Mouse (Mus musculus) heart, postnatal 0 days (tissue): ENCODE data around the gene Ube2d2b. TPM values are rescaled to one million over a fixed set of nuclear protein-coding genes. Genes with fewer than 3 reads are reported as not detected.
A peak's percentile ranks its signal among the peaks of the same experiment; 100 is the strongest.

Experiments
- ATAC-seq: fragments of 200-750 bp; cut with Nextera tagmentation; 2 replicates; pipeline ENCODE4 v1.8.0; 2017; ENCODE audit warnings: low read depth, moderate number of reproducible peaks, moderate library complexity; ENCODE audit not compliant: insufficient read depth
- DNase-seq: peaks from one replicate; pipeline ENCODE4 v3.0.0-alpha.2; 2016; ENCODE audit warnings: low spot score
- H3K27ac ChIP-seq: fragments of 300-500 bp; sonication (generic); 2 replicates; pipeline ENCODE4 v1.5.1; 2014; ENCODE audit warnings: low read depth, mild to moderate bottlenecking
- H3K27me3 ChIP-seq: fragments of 300-500 bp; sonication (generic); 2 replicates; pipeline ENCODE4 v1.6.1; 2014; ENCODE audit warnings: low read length, mixed read lengths; ENCODE audit not compliant: control insufficient read depth, insufficient read depth
- H3K36me3 ChIP-seq: fragments of 300-500 bp; sonication (generic); replicated peaks from 2 replicates; pipeline ENCODE4 v1.6.1; 2014; ENCODE audit warnings: low read length, mixed read lengths; ENCODE audit not compliant: control insufficient read depth, insufficient read depth
- H3K4me1 ChIP-seq: fragments of 300-500 bp; sonication (generic); 2 replicates; pipeline ENCODE4 v1.6.1; 2014; ENCODE audit warnings: antibody characterized with exemption; ENCODE audit not compliant: control insufficient read depth, insufficient read depth
- H3K4me2 ChIP-seq: fragments of 300-500 bp; sonication (generic); 2 replicates; pipeline ENCODE4 v1.6.1; 2014; ENCODE audit warnings: low read depth, mild to moderate bottlenecking, low read length, moderate library complexity
- H3K4me3 ChIP-seq: fragments of 300-500 bp; sonication (generic); 2 replicates; pipeline ENCODE4 v1.5.1; 2014; ENCODE audit warnings: low read depth, low read length
- H3K9ac ChIP-seq: fragments of 300-500 bp; sonication (generic); replicated peaks from 2 replicates; pipeline ENCODE4 v1.6.1; 2014; ENCODE audit warnings: low read depth, low read length, mixed read lengths
- H3K9me3 ChIP-seq: fragments of 300-500 bp; sonication (generic); replicated peaks from 2 replicates; pipeline ENCODE4 v1.6.1; 2016; ENCODE audit warnings: low read length; ENCODE audit not compliant: control insufficient read depth
- CTCF ChIP-seq: IDR thresholded peaks from 2 replicates; pipeline ENCODE4 v1.5.1; 2016; ENCODE audit warnings: antibody characterized with exemption, control low read depth, low read depth
- EP300 ChIP-seq: IDR thresholded peaks from 2 replicates; pipeline ENCODE4 v1.6.1; 2016; ENCODE audit warnings: antibody characterized with exemption, low read depth
- WGBS: fragments of 180-500 bp; shearing (Covaris S2); extraction: QIAGEN DNeasy Blood & Tissue Kit; methylation state at CpG from one replicate; pipeline ENCODE4 v1.1.7; 2014; 5-methylcytosine and 5-hydroxymethylcytosine counted together
- polyA plus RNA-seq: library from polyadenylated mRNA; unstranded; fragments of >200 nt; fragmentation: Nextera tagmentation; extraction: Ambion mirVana; gene quantifications from 2 replicates; pipeline ENCODE4 v1.2.1, GENCODE M21; 2015
- total RNA-seq: library from RNA; depleted of rRNA; stranded (reverse); fragments of >200 nt; gene quantifications from 2 replicates; pipeline ENCODE4 v1.2.3, GENCODE M21; 2014; ENCODE audit warnings: low replicate concordance; rRNA removed

Gene Ube2d2b
- total RNA-seq (not detected in 2 replicates), polyA plus RNA-seq (not detected in 2 replicates)

DNA sequence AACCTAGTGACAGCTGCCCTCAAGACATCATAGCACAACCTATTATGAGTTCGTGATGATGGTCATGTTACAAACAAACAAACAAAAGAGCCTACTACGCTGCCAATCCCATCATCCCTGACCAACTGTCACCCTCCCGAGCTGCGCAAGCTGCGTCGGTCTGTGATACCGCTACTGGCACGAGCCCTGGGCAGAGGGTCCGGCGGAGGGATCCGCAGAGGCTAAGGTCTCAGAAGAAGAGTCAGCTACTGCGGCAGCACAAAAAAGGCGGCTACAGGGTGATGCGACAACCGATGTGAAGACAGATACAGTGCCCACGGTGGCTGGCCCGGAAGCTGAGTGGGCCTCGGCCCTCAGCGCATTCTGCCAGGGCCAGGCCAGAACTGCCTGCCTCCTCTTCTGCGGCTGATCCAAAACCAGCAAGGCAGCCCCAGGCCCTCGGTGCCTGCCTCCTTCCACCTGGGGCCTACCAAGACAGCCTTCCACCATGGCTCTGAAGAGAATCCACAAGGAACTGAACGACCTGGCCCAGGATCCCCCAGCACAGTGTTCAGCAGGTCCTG lies at the start of gene Ube2d2b:
Ube2d2b (plus strand) TSS at position 102 of the 563 bp plus-strand sequence.
- H3K4me2 ChIP-seq: no peak within 1 kb of the TSS
- H3K9ac ChIP-seq: no peak within 1 kb of the TSS
- no peak within 1 kb of the TSS for H3K27ac ChIP-seq
- H3K4me1 ChIP-seq: peaks cover 18% of the 10 kb centered on the region; the same call in 1 of the 2 replicates
- DNase-seq (no peak), ATAC-seq (no peak)
- no peak within 1 kb of the TSS for H3K4me3 ChIP-seq
- H3K27me3 ChIP-seq: no peaks in the 10 kb centered on the region
- peaks cover 8% of the 10 kb centered on the region for H3K36me3 ChIP-seq
- H3K9me3 ChIP-seq: peaks cover 5% of the 10 kb centered on the region; the same call in 1 of the 2 replicates
- TF ChIP-seq EP300 (no peak), CTCF (no peak)
- WGBS: 93% methylated on average over 22 of the region's 22 CpGs

DNA sequence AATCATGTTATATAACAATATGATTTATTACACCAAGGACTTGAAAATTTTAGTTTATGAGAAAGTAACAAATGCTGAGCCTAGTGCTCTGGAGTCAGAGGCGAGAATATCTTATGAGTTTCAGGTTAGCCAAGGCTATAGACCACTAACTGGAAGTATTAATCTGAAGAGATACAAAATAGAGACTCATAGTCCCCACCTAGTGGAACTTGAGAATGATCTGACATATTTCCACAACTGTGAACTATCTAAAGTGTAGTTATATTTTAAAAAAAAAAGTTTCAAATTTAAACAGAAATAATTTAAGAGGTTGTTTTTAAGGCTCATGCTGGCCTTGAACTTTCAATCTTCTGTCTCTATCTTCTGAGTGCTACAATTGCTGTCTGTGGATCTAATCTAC lies 47.5 kb upstream of the Ube2d2b start:
- TF ChIP-seq EP300 (no peak), CTCF (no peak)
- Histone ChIP-seq H3K9ac (no peak overlapping the region), H3K4me1 (no peaks in the 10 kb centered on the region), H3K36me3 (peaks cover 24% of the 10 kb centered on the region), H3K27ac (no peak overlapping the region), H3K9me3 (no peaks in the 10 kb centered on the region), H3K4me3 (no peak overlapping the region), H3K4me2 (no peak overlapping the region), H3K27me3 (no peaks in the 10 kb centered on the region)
- ATAC-seq (no peak), DNase-seq (no peak)
- 92% methylated on average over 1 of the region's 1 CpGs for WGBS

DNA sequence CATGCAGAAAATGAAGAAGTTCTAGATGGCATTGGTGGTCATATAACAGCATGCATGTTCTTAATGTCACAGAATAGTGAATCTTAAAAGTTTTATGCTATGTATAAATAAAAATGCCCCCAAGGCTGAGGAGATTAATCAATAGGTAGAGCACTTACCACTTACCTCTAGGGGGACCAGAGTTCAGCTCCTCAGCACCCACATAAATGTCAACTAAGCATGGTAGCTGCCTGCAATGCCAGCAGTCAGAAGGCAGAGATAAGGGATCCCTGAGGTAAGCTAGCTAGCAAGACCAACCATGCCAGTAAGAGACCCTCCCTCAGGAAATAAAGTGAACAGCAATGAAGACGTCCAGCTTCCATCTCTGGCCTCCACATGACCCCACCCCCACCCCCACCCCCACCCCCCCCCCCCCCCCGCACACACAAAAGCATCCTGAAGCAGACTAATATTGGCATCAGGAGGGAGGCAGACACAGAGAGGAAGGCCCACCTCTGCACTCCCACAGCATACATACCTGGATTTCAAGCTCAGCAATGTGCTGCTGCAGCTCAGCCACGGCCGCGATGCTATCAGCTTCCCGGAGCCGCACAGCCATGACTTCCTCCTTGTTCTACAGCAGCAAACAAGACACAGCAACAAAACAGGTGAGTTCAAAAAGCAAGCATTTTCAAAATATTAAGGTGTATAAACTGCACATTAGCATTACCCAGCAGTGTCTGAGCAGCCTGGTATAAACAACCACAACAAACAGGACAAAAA lies 42.0 kb upstream of the Ube2d2b start:
- Histone ChIP-seq H3K27me3 (no peaks in the 10 kb centered on the region), H3K4me2 (no peak overlapping the region), H3K9me3 (no peaks in the 10 kb centered on the region), H3K27ac (no peak overlapping the region), H3K4me3 (no peak overlapping the region), H3K36me3 (peaks cover 27% of the 10 kb centered on the region; the same call in 1 of the 2 replicates), H3K9ac (no peak overlapping the region), H3K4me1 (no peaks in the 10 kb centered on the region)
- no peak for ATAC-seq
- no peak for TF ChIP-seq EP300
- no peak for TF ChIP-seq CTCF
- no peak for DNase-seq
- 72% methylated on average over 7 of the region's 7 CpGs for WGBS

DNA sequence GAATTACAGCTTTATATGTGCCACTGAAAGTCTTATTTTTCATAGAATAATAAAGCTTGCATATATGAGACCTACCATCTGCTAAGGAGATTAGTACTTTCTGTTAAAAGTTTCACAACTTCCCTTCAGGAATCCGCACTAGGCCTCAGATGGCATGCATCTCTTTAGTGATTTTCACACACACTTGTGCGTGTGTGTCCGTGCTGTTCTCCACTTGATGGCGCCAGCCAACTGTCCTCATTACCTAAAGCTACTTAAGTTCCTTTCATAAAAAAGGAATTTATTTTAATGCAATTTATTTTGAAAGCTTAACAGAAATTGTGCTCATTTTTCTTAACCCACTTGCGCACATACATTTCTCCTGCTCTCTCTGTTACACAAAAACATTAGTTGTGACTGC lies 40.4 kb upstream of the Ube2d2b start:
- ATAC-seq (no peak), DNase-seq (peak; percentile 30)
- no peaks in the 10 kb centered on the region for H3K9me3 ChIP-seq
- peaks cover 5% of the 10 kb centered on the region; the same call in 1 of the 2 replicates for H3K4me1 ChIP-seq
- H3K4me3 ChIP-seq: no peak overlapping the region
- H3K27me3 ChIP-seq: no peaks in the 10 kb centered on the region
- TF ChIP-seq EP300: no peak
- TF ChIP-seq CTCF: peak; percentile 65
- no peak overlapping the region for H3K9ac ChIP-seq
- H3K36me3 ChIP-seq: peaks cover 21% of the 10 kb centered on the region; the same call in 1 of the 2 replicates
- WGBS: 71% methylated on average over 5 of the region's 5 CpGs
- H3K27ac ChIP-seq: no peak overlapping the region
- H3K4me2 ChIP-seq: no peak overlapping the region

DNA sequence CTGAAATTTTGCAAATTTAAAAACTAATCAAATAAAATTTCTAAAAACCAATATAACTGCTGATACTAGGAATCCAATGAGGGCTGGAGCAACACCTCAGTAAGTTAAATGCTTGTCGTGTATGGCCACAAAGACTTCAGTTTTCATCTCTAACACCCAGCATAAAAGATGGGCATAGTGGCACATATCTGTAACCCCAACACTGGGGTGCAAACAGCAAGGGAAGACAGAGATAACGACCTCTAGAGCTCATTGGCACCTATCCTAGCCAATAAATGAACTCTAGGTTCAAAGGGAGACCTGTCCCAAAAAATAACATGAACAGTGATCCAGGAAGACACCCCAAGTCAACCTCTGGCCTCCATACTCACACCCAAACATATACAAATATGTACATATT lies 37.9 kb upstream of the Ube2d2b start:
- Histone ChIP-seq H3K4me1 (peaks cover 5% of the 10 kb centered on the region; the same call in 1 of the 2 replicates), H3K27me3 (no peaks in the 10 kb centered on the region), H3K27ac (no peak overlapping the region), H3K9ac (no peak overlapping the region), H3K36me3 (peaks cover 23% of the 10 kb centered on the region; the same call in 1 of the 2 replicates), H3K4me3 (no peak overlapping the region), H3K4me2 (no peak overlapping the region), H3K9me3 (no peaks in the 10 kb centered on the region)
- 81% methylated on average over 2 of the region's 2 CpGs for WGBS
- TF ChIP-seq EP300 (no peak), CTCF (no peak)
- DNase-seq: no peak
- no peak for ATAC-seq
